Mouse (Mus musculus): ENCODE data around the gene Apobec2. TPM values are rescaled to one million over a fixed set of nuclear protein-coding genes. Genes with fewer than 3 reads are reported as not detected.

Apobec2 gene
- polyA plus RNA-seq, 1 experiment from 2014 or later = 199 TPM

- 38% methylated on average over 1 of the region's 1 CpGs for WGBS
- Histone ChIP-seq H3K9me3 (replicated peaks) (0 out of 2 replicates have a peak, but pooled peaks cover 6% of the 10 kb centered on the region), H3K27me3 (replicated peaks) (no peaks in the 10 kb centered on the region), H3K4me2 (peak overlapping the region; percentile 45), H3K4me3 (no peak overlapping the region), H3K36me3 (no peaks in the 10 kb centered on the region), H3K27ac (ENCODE audit: poor library complexity, severe bottlenecking) (peak overlapping the region; percentile 98), H3K4me1 (replicated peaks) (peaks cover 58% of the 10 kb centered on the region), H3K9ac (no peak overlapping the region)
- peak; percentile 43 for ATAC-seq (ENCODE audit: insufficient number of reproducible peaks, low FRiP score)
These were observed 3.8 kb upstream of the Apobec2 start for GRCm38 (mm10) chr17:48436487-48436886.

GRCm38 (mm10) chr17:48434479-48434878 is 1.7 kb upstream of the Apobec2 start:
- H3K4me1 ChIP-seq (replicated peaks) = peaks cover 73% of the 10 kb centered on the region
- H3K9ac ChIP-seq = no peak overlapping the region
- H3K4me3 ChIP-seq = no peak overlapping the region
- no peak for ATAC-seq (ENCODE audit: insufficient number of reproducible peaks, low FRiP score)
- H3K27me3 ChIP-seq (replicated peaks) = no peaks in the 10 kb centered on the region
- no peaks in the 10 kb centered on the region for H3K9me3 ChIP-seq (replicated peaks)
- H3K27ac ChIP-seq (ENCODE audit: poor library complexity, severe bottlenecking) = no peak overlapping the region
- no peak overlapping the region for H3K4me2 ChIP-seq
- no peaks in the 10 kb centered on the region for H3K36me3 ChIP-seq
- 75% methylated on average over 5 of the region's 5 CpGs for WGBS

GRCm38 (mm10) chr17:48433689-48434330 is 1.1 kb upstream of the Apobec2 start:
- H3K9me3 ChIP-seq (replicated peaks) = no peaks in the 10 kb centered on the region
- no peak overlapping the region for H3K4me3 ChIP-seq
- no peak overlapping the region for H3K4me2 ChIP-seq
- no peak overlapping the region for H3K9ac ChIP-seq
- WGBS = 46% methylated on average over 6 of the region's 6 CpGs
- no peaks in the 10 kb centered on the region for H3K27me3 ChIP-seq (replicated peaks)
- 0 out of 2 replicates have a peak overlapping the region, but pooled peaks have one; percentile 3 for H3K27ac ChIP-seq (ENCODE audit: poor library complexity, severe bottlenecking)
- ATAC-seq (ENCODE audit: insufficient number of reproducible peaks, low FRiP score) = no peak
- 0 out of 2 replicates have a peak, but pooled peaks cover 2% of the 10 kb centered on the region for H3K36me3 ChIP-seq
- H3K4me1 ChIP-seq (replicated peaks) = peaks cover 79% of the 10 kb centered on the region

GRCm38 (mm10) chr17:48433006-48433655 is 401 bp upstream of the Apobec2 start:
- 64% methylated on average over 20 of the region's 20 CpGs for WGBS
- H3K4me3 ChIP-seq = no peak overlapping the region
- H3K36me3 ChIP-seq = 0 out of 2 replicates have a peak, but pooled peaks cover 4% of the 10 kb centered on the region
- ATAC-seq (ENCODE audit: insufficient number of reproducible peaks, low FRiP score) = no peak
- peak overlapping the region; percentile 85; the same call in 1 of the 2 replicates for H3K9ac ChIP-seq
- peak overlapping the region; percentile 98 for H3K27ac ChIP-seq (ENCODE audit: poor library complexity, severe bottlenecking)
- peaks cover 85% of the 10 kb centered on the region for H3K4me1 ChIP-seq (replicated peaks)
- no peaks in the 10 kb centered on the region for H3K9me3 ChIP-seq (replicated peaks)
- peak overlapping the region; percentile 81 for H3K4me2 ChIP-seq
- no peaks in the 10 kb centered on the region for H3K27me3 ChIP-seq (replicated peaks)

GRCm38 (mm10) chr17:48431054-48431453 is 1.7 kb downstream of the Apobec2 start:
- no peaks in the 10 kb centered on the region for H3K27me3 ChIP-seq (replicated peaks)
- peak overlapping the region; percentile 81 for H3K4me2 ChIP-seq
- WGBS = 55% methylated on average over 5 of the region's 5 CpGs
- peaks cover 84% of the 10 kb centered on the region for H3K4me1 ChIP-seq (replicated peaks)
- peak overlapping the region; percentile 98 for H3K27ac ChIP-seq (ENCODE audit: poor library complexity, severe bottlenecking)
- no peaks in the 10 kb centered on the region for H3K9me3 ChIP-seq (replicated peaks)
- H3K4me3 ChIP-seq = peak overlapping the region; percentile 61
- H3K9ac ChIP-seq = peak overlapping the region; percentile 85
- H3K36me3 ChIP-seq = 0 out of 2 replicates have a peak, but pooled peaks cover 4% of the 10 kb centered on the region
- ATAC-seq (ENCODE audit: insufficient number of reproducible peaks, low FRiP score) = no peak

GRCm38 (mm10) chr17:48430394-48430793 is 2.3 kb downstream of the Apobec2 start:
- peak; percentile 31 for ATAC-seq (ENCODE audit: insufficient number of reproducible peaks, low FRiP score)
- peak overlapping the region; percentile 98 for H3K27ac ChIP-seq (ENCODE audit: poor library complexity, severe bottlenecking)
- peak overlapping the region; percentile 85 for H3K9ac ChIP-seq
- H3K9me3 ChIP-seq (replicated peaks) = no peaks in the 10 kb centered on the region
- 8% methylated on average over 5 of the region's 5 CpGs for WGBS
- H3K4me2 ChIP-seq = peak overlapping the region; percentile 81
- H3K4me3 ChIP-seq = peak overlapping the region; percentile 61
- H3K4me1 ChIP-seq (replicated peaks) = peaks cover 84% of the 10 kb centered on the region
- 0 out of 2 replicates have a peak, but pooled peaks cover 4% of the 10 kb centered on the region for H3K36me3 ChIP-seq
- H3K27me3 ChIP-seq (replicated peaks) = no peaks in the 10 kb centered on the region

GRCm38 (mm10) chr17:48427852-48428530 is 4.7 kb downstream of the Apobec2 start:
- H3K4me1 ChIP-seq (replicated peaks) = peaks cover 73% of the 10 kb centered on the region
- H3K36me3 ChIP-seq = peaks cover 21% of the 10 kb centered on the region
- H3K27ac ChIP-seq (ENCODE audit: poor library complexity, severe bottlenecking) = peak overlapping the region; percentile 71
- peak overlapping the region; percentile 4; the same call in 1 of the 2 replicates for H3K4me3 ChIP-seq
- 51% methylated on average over 11 of the region's 11 CpGs for WGBS
- peak overlapping the region; percentile 46 for H3K4me2 ChIP-seq
- H3K9ac ChIP-seq = peak overlapping the region; percentile 54; the same call in 1 of the 2 replicates
- ATAC-seq (ENCODE audit: insufficient number of reproducible peaks, low FRiP score) = no peak
- no peaks in the 10 kb centered on the region for H3K27me3 ChIP-seq (replicated peaks)
- no peaks in the 10 kb centered on the region for H3K9me3 ChIP-seq (replicated peaks)

GRCm38 (mm10) chr17:48426991-48427750 is 5.6 kb downstream of the Apobec2 start:
- peaks cover 64% of the 10 kb centered on the region for H3K4me1 ChIP-seq (replicated peaks)
- peak overlapping the region; percentile 55 for H3K4me2 ChIP-seq
- H3K36me3 ChIP-seq = peaks cover 29% of the 10 kb centered on the region

GRCm38 (mm10) chr17:48425823-48426612 is 6.7 kb downstream of the Apobec2 start:
- Histone ChIP-seq H3K4me1 (replicated peaks) (peaks cover 63% of the 10 kb centered on the region), H3K27me3 (replicated peaks) (no peaks in the 10 kb centered on the region), H3K4me2 (peak overlapping the region; percentile 24), H3K4me3 (no peak overlapping the region), H3K36me3 (peaks cover 41% of the 10 kb centered on the region), H3K9me3 (replicated peaks) (no peaks in the 10 kb centered on the region), H3K9ac (peak overlapping the region; percentile 48; the same call in 1 of the 2 replicates), H3K27ac (ENCODE audit: poor library complexity, severe bottlenecking) (peak overlapping the region; percentile 42)
- ATAC-seq (ENCODE audit: insufficient number of reproducible peaks, low FRiP score) = no peak
- WGBS = 26% methylated on average over 9 of the region's 9 CpGs

More at GRCm38 (mm10) chr17:48426991-48427750, 5.6 kb downstream of the Apobec2 start:
- Histone ChIP-seq H3K27me3 (replicated peaks) (no peaks in the 10 kb centered on the region), H3K9me3 (replicated peaks) (no peaks in the 10 kb centered on the region), H3K9ac (peak overlapping the region; percentile 53), H3K4me3 (peak overlapping the region; percentile 6), H3K27ac (ENCODE audit: poor library complexity, severe bottlenecking) (peak overlapping the region; percentile 60)
- no peak for ATAC-seq (ENCODE audit: insufficient number of reproducible peaks, low FRiP score)
- 40% methylated on average over 13 of the region's 13 CpGs for WGBS

- no peak for ATAC-seq (ENCODE audit: insufficient number of reproducible peaks, low FRiP score)
- no peak overlapping the region for H3K9ac ChIP-seq
- 89% methylated on average over 9 of the region's 9 CpGs for WGBS
- no peak overlapping the region for H3K4me3 ChIP-seq
- H3K36me3 ChIP-seq = peaks cover 53% of the 10 kb centered on the region
- no peak overlapping the region for H3K27ac ChIP-seq (ENCODE audit: poor library complexity, severe bottlenecking)
- no peaks in the 10 kb centered on the region for H3K27me3 ChIP-seq (replicated peaks)
- H3K4me1 ChIP-seq (replicated peaks) = peaks cover 51% of the 10 kb centered on the region
- H3K4me2 ChIP-seq = no peak overlapping the region
- no peaks in the 10 kb centered on the region for H3K9me3 ChIP-seq (replicated peaks)
These were observed 8.5 kb downstream of the Apobec2 start for GRCm38 (mm10) chr17:48424237-48424636.
